Mouse (Mus musculus) right cerebral cortex, adult 18-20 months (tissue): ENCODE measurements around the gene Cachd1.

ENCODE experiments used
- DNase-seq: peaks from one replicate; pipeline ENCODE4 v3.0.0; 2022; ENCODE audit warnings: mixed read lengths

Gene Cachd1

DNA sequence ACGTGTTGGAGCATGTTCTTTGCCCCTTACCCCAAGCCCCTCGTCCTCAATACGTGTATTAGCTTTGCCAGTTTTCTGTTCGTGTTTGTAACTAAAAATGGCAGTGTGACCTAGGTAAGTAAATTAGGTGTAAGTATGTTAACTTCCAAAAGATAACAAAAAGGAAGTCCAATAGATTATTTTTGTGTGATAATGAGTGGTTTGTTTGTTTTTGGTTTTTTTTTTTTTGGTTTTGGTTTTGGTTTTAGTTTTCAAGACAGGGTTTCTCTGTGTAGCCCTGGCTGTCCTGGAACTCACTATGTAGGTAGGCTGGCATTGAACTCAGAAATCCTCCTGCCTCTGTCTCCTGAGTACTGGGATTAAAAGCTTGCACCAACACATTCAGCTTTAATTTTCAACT, 295.1 kb downstream of the Cachd1 start:
- DNase-seq, result no peak

DNA sequence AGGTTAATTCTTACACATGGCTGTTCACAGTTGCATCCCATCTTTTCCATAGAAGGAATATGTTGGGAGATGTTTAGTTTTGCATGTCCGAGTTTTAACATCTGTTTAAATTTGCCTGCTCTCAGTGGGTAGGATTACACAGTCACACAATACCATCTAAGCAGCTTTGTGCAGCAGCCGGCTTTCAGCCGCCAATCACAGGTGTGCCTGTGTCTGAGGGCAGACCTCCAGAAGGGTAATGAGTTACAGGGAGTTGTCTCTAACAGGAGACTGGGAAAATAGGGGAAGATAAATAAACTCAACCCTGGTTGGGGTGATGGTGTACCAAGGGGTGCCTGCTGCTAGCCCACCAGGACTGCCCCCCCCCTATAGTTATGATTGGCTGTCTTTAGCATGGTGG, 299.9 kb downstream of the Cachd1 start:
- no peak for DNase-seq
